Mouse (Mus musculus) left cerebral cortex, postnatal 36 days (tissue): ENCODE measurements around the gene Mbd3. TPM values are rescaled to one million over a fixed set of nuclear protein-coding genes. Genes with fewer than 3 reads are reported as not detected.
A peak's percentile ranks its signal among the peaks of the same experiment; 100 is the strongest.
"Not testable (repeated sequence)": the region's sequence is repeated elsewhere in the genome, so short reads cannot be mapped to it uniquely, and the experiment has no call there.

Experiments
- DNase-seq, 2 experiments: peaks; one replicate each; pipeline ENCODE4 v3.0.0; 2021 to 2022; ENCODE audit warnings: low spot score in 2 of 2, mixed read lengths in 1 of 2
- intact Hi-C: fragments of 180-260 bp; cut with DNase I; formaldehyde crosslinking; loops from one replicate; pipeline ENCODE4 v1.15.1; 2025
- microRNA-seq: library from miRNA; unstranded; fragments of <30 nt; microRNA quantifications from one replicate; pipeline ENCODE4 v1.2.0, GENCODE M21; 2022
- total RNA-seq, 2 experiments: library from RNA; stranded (reverse); gene quantifications; 2 replicates each; pipeline ENCODE4 v1.2.3; 2021

Mbd3 gene
- total RNA-seq, 2 experiments from 2014 or later = 147 to 150 TPM

- intact Hi-C loops = no loop called here
- DNase-seq = peak; percentile 73 to 83
Measured at GRCm38 (mm10) chr10:80350292-80350691, 49.1 kb downstream of the Mbd3 start.

GRCm38 (mm10) chr10:80348981-80349380 lies 50.4 kb downstream of the Mbd3 start:
- no peak for DNase-seq
- intact Hi-C loops = no loop called here

- intact Hi-C loops = no loop called here
- no peak for DNase-seq
Measured at GRCm38 (mm10) chr10:80348244-80348781, 51.0 kb downstream of the Mbd3 start, which contains the start of gene Adamtsl5. TSS of gene Adamtsl5 (minus strand) at chr10:80348412.

GRCm38 (mm10) chr10:80347514-80347967 lies 51.8 kb downstream of the Mbd3 start:
- intact Hi-C loops = no loop called here
- no peak for DNase-seq

- intact Hi-C loops = not testable (repeated sequence)
Measured at GRCm38 (mm10) chr10:80345929-80346328, 53.4 kb downstream of the Mbd3 start.

GRCm38 (mm10) chr10:80345122-80345521 lies 54.2 kb downstream of the Mbd3 start:
- intact Hi-C loops = no loop called here
- DNase-seq = no peak

More at GRCm38 (mm10) chr10:80345929-80346328, 53.4 kb downstream of the Mbd3 start:
- DNase-seq = not testable (repeated sequence)

GRCm38 (mm10) chr10:80344131-80344661 lies 55.2 kb downstream of the Mbd3 start:
- intact Hi-C loops = no loop called here
- no peak for DNase-seq

- intact Hi-C loops = no loop called here
Measured at GRCm38 (mm10) chr10:80343425-80343895, 55.9 kb downstream of the Mbd3 start.

GRCm38 (mm10) chr10:80342749-80343424 lies 56.5 kb downstream of the Mbd3 start:
- intact Hi-C loops = no loop called here
- DNase-seq = no peak

More at GRCm38 (mm10) chr10:80343425-80343895, 55.9 kb downstream of the Mbd3 start:
- DNase-seq = no peak

Small RNA genes lying within 50 kb of the gene (microRNA-seq; reads per million reads assigned to microRNA genes)
- not detected for gene Gm22721

Other genes with a start within 250 kb of the Mbd3 start
- 10 to 100 TPM; 94.7 to 96.7 TPM for gene Cirbp, start 233.6 kb downstream of the Mbd3 start, total RNA-seq
- 1 to 10 TPM; 7.5 to 7.6 TPM for gene 1600002K03Rik, start 226.6 kb downstream of the Mbd3 start, total RNA-seq
- 1 to 10 TPM; 8.9 to 9.0 TPM for gene Efna2, start 220.1 kb downstream of the Mbd3 start, total RNA-seq
- gene Mum1, start 173.1 kb downstream of the Mbd3 start, total RNA-seq = 10 to 100 TPM; 35.9 to 43.8 TPM
- 100 to 1,000 TPM; 185 to 213 TPM for gene Ndufs7, start 150.4 kb downstream of the Mbd3 start, total RNA-seq
- 10 to 100 TPM; 22.5 to 43.9 TPM for gene Gamt, start 138.5 kb downstream of the Mbd3 start, total RNA-seq
- 10 to 100 TPM; 71.7 to 99.0 TPM for gene Dazap1, start 138.1 kb downstream of the Mbd3 start, total RNA-seq
- gene Rps15, start 107.1 kb downstream of the Mbd3 start, total RNA-seq = 100 to 1,000 TPM; 799 to 946 TPM
- gene Apc2, start 103.6 kb downstream of the Mbd3 start, total RNA-seq = 100 to 1,000 TPM; 105 to 116 TPM
- gene 2310011J03Rik, start 79.0 kb downstream of the Mbd3 start, total RNA-seq = 10 to 100 TPM; 26.6 to 30.1 TPM
- gene Pcsk4, start 70.1 kb downstream of the Mbd3 start, total RNA-seq = 1 to 10 TPM; 4.9 to 6.2 TPM
- gene Reep6, start 69.6 kb downstream of the Mbd3 start, total RNA-seq = 10 to 100 TPM; 10.6 to 11.5 TPM
- gene Adamtsl5, start 51.1 kb downstream of the Mbd3 start, total RNA-seq = 10 to 100 TPM in 1 of 2 experiments, 1 to 10 TPM in 1; 7.5 to 10.0 TPM
- gene Plk5, start 43.1 kb downstream of the Mbd3 start, total RNA-seq = 10 to 100 TPM; 16.9 to 33.1 TPM
- gene Mex3d, start 11.9 kb downstream of the Mbd3 start, total RNA-seq = 10 to 100 TPM; 18.1 to 23.4 TPM
- gene Uqcr11, start 7.3 kb upstream of the Mbd3 start, total RNA-seq = 100 to 1,000 TPM; 411 to 444 TPM
- gene Tcf3, start 34.1 kb upstream of the Mbd3 start, total RNA-seq = 10 to 100 TPM; 26.0 to 28.3 TPM
- gene Onecut3, start 95.3 kb upstream of the Mbd3 start, total RNA-seq = not detected
- gene Atp8b3, start 139.6 kb upstream of the Mbd3 start, total RNA-seq = under 1 TPM; 0.20 to 0.27 TPM
- gene Rexo1, start 162.0 kb upstream of the Mbd3 start, total RNA-seq = 10 to 100 TPM; 43.5 to 56.8 TPM
- gene Klf16, start 177.8 kb upstream of the Mbd3 start, total RNA-seq = 10 to 100 TPM; 51.6 to 54.2 TPM
- 100 to 1,000 TPM; 181 to 238 TPM for gene Abhd17a, start 190.8 kb upstream of the Mbd3 start, total RNA-seq
- 10 to 100 TPM; 40.1 to 45.1 TPM for gene Scamp4, start 203.3 kb upstream of the Mbd3 start, total RNA-seq
- gene Adat3, start 203.3 kb upstream of the Mbd3 start, total RNA-seq = 1 to 10 TPM; 1.7 to 4.0 TPM
- 1 to 10 TPM; 2.6 to 3.6 TPM for gene Gm49322, start 206.5 kb upstream of the Mbd3 start, total RNA-seq
- 100 to 1,000 TPM; 208 to 256 TPM for gene Csnk1g2, start 223.3 kb upstream of the Mbd3 start, total RNA-seq